Mouse (Mus musculus): Measurements from ENCODE around the gene Gm4787. TPM values are rescaled to one million over a fixed set of nuclear protein-coding genes. Genes with fewer than 3 reads are reported as not detected.

Gm4787 gene
- polyA plus RNA-seq, 1 experiment from 2014 or later = 0.26 TPM

Other genes with a start within 250 kb of the Gm4787 start
- gene Slc8a3, start 46.3 kb downstream of the Gm4787 start, polyA plus RNA-seq (2016; fragmentation: Nextera tagmentation; extraction: Ambion mirVana) = 0.50 and 0.99 TPM in 2 replicates
- 0.44 and 0.49 TPM in 2 replicates for gene Adam4, start 42.5 kb upstream of the Gm4787 start, polyA plus RNA-seq (2016; fragmentation: Nextera tagmentation; extraction: Ambion mirVana)
- 132 and 136 TPM in 2 replicates for gene Cox16, start 105.7 kb upstream of the Gm4787 start, polyA plus RNA-seq (2016; fragmentation: Nextera tagmentation; extraction: Ambion mirVana)
- 26.3 and 26.7 TPM in 2 replicates for gene Gm20498, start 153.4 kb upstream of the Gm4787 start, polyA plus RNA-seq (2016; fragmentation: Nextera tagmentation; extraction: Ambion mirVana)
- 35.6 and 39.5 TPM in 2 replicates for gene Synj2bp, start 153.4 kb upstream of the Gm4787 start, polyA plus RNA-seq (2016; fragmentation: Nextera tagmentation; extraction: Ambion mirVana)
- gene Adam21, start 189.0 kb upstream of the Gm4787 start, polyA plus RNA-seq (2016; fragmentation: Nextera tagmentation; extraction: Ambion mirVana) = 0.60 and 0.64 TPM in 2 replicates
- gene Med6, start 215.5 kb upstream of the Gm4787 start, polyA plus RNA-seq (2016; fragmentation: Nextera tagmentation; extraction: Ambion mirVana) = 87.2 and 91.8 TPM in 2 replicates

Measured in limb, embryonic 12.5 days (tissue).